Mouse (Mus musculus) v-Abl transformed pro-B cells (cell line): ENCODE results near the gene Tbc1d1.
"Not testable (repeated sequence)": the region's sequence is repeated elsewhere in the genome, so short reads cannot be mapped to it uniquely, and the experiment has no call there.

ENCODE experiments used
- in situ Hi-C, 2 experiments: fragments of 400-800 bp; cut with MboI; formaldehyde crosslinking; loops; one replicate each; pipeline ENCODE4 v1.15.1; 2025; ENCODE audit not compliant: unreplicated experiment in 2 of 2

The Tbc1d1 gene

GRCm38 (mm10) chr5:64296328-64296727 is 140.2 kb downstream of the Tbc1d1 start:
- in situ Hi-C loops, result no loop called here

GRCm38 (mm10) chr5:64297100-64297499 is 141.0 kb downstream of the Tbc1d1 start:
- in situ Hi-C loops, result no loop called here

- in situ Hi-C loops, result no loop called here
Observed at GRCm38 (mm10) chr5:64298331-64299036, 142.4 kb downstream of the Tbc1d1 start.

GRCm38 (mm10) chr5:64299508-64300324 is 143.6 kb downstream of the Tbc1d1 start:
- in situ Hi-C loops, result no loop called here

- in situ Hi-C loops, result no loop called here
Observed at GRCm38 (mm10) chr5:64301246-64301645, 145.1 kb downstream of the Tbc1d1 start.

GRCm38 (mm10) chr5:64307289-64307688 is 151.2 kb downstream of the Tbc1d1 start:
- in situ Hi-C loops, result no loop called here

GRCm38 (mm10) chr5:64312295-64312694 is 156.2 kb downstream of the Tbc1d1 start:
- in situ Hi-C loops, result no loop called here

- in situ Hi-C loops, result no loop called here
Observed at GRCm38 (mm10) chr5:64313481-64313880, 157.4 kb downstream of the Tbc1d1 start.

- in situ Hi-C loops, result no loop called here
Observed at GRCm38 (mm10) chr5:64314288-64315052, 158.4 kb downstream of the Tbc1d1 start.

GRCm38 (mm10) chr5:64315088-64315487 is 159.0 kb downstream of the Tbc1d1 start:
- in situ Hi-C loops, result no loop called here

GRCm38 (mm10) chr5:64323286-64323685 is 167.2 kb downstream of the Tbc1d1 start:
- in situ Hi-C loops, result no loop called here

- in situ Hi-C loops, result no loop called here
Observed at GRCm38 (mm10) chr5:64324353-64324752, 168.2 kb downstream of the Tbc1d1 start.

GRCm38 (mm10) chr5:64324920-64325319 is 168.8 kb downstream of the Tbc1d1 start:
- in situ Hi-C loops, result no loop called here

- in situ Hi-C loops, result no loop called here
Observed at GRCm38 (mm10) chr5:64325741-64326355, 169.7 kb downstream of the Tbc1d1 start.

- in situ Hi-C loops, result no loop called here
Observed at GRCm38 (mm10) chr5:64326427-64327181, 170.5 kb downstream of the Tbc1d1 start.

- in situ Hi-C loops, result no loop called here
Observed at GRCm38 (mm10) chr5:64327212-64327902, 171.3 kb downstream of the Tbc1d1 start.

- in situ Hi-C loops, result no loop called here
Observed at GRCm38 (mm10) chr5:64336767-64337408, 180.8 kb downstream of the Tbc1d1 start.

GRCm38 (mm10) chr5:64338795-64339194 is 182.7 kb downstream of the Tbc1d1 start:
- in situ Hi-C loops, result not testable (repeated sequence)

- in situ Hi-C loops, result no loop called here
Observed at GRCm38 (mm10) chr5:64340366-64340765, 184.3 kb downstream of the Tbc1d1 start.
